Mouse (Mus musculus): ENCODE results near the gene Tmem115.

DNA sequence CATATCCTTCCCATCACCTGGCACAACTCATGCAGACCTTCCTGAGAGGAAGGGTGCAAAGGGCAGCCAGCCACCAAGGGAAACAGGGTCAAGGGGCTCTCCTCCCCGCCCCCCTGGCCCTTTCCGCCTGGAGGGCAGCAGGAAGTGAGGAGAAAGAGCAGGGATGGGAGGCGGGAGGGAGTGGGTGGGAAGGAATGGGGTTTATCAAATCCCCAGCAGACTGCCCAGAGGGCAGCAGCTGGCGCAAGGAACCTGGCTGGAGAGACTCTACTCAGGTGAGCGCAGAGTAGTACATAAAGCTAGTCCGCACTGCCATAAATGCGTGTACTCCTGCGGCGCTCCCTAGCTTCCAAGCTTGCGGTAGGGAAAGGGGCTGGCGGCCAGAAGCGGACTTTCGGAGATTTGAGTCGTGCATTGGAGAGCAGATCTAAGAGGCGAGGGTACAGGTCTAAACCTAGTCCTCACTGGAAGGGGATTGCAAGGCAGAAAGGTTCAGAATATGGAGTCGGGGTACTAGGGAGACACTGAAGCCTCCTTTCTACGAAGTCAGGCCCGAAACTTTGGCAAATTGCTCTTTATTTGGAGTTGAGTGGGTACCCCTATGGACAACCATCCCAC is 34.1 kb downstream of the Tmem115 start, which contains the start of gene Hyal2:
- TF ChIP-seq CTCF (IDR thresholded peaks at IDR 0.05; ENCODE audit: low read depth) (0 out of 2 replicates have a peak, but pooled peaks have one; percentile 16), EP300 (optimal IDR thresholded peaks at IDR 0.05) (no peak)
